Mouse (Mus musculus) gastrocnemius, adult 8-10 months (tissue): Measurements from ENCODE around the gene Tmem185a. TPM values are rescaled to one million over a fixed set of nuclear protein-coding genes. Genes with fewer than 3 reads are reported as not detected.
"Not testable (repeated sequence)": the region's sequence is repeated elsewhere in the genome, so short reads cannot be mapped to it uniquely, and the experiment has no call there.

Experiments used
- DNase-seq, 2 experiments: peaks; one replicate each; pipeline ENCODE4 v3.0.0; 2022; ENCODE audit warnings: low spot score in 2 of 2
- total RNA-seq, 4 experiments: library from RNA; stranded (reverse); gene quantifications; 2 replicates each; pipeline ENCODE4 v1.2.4; 2022

The Tmem185a gene
- 10 to 100 TPM; 39.5 to 48.5 (median 42.5) TPM for total RNA-seq

DNA sequence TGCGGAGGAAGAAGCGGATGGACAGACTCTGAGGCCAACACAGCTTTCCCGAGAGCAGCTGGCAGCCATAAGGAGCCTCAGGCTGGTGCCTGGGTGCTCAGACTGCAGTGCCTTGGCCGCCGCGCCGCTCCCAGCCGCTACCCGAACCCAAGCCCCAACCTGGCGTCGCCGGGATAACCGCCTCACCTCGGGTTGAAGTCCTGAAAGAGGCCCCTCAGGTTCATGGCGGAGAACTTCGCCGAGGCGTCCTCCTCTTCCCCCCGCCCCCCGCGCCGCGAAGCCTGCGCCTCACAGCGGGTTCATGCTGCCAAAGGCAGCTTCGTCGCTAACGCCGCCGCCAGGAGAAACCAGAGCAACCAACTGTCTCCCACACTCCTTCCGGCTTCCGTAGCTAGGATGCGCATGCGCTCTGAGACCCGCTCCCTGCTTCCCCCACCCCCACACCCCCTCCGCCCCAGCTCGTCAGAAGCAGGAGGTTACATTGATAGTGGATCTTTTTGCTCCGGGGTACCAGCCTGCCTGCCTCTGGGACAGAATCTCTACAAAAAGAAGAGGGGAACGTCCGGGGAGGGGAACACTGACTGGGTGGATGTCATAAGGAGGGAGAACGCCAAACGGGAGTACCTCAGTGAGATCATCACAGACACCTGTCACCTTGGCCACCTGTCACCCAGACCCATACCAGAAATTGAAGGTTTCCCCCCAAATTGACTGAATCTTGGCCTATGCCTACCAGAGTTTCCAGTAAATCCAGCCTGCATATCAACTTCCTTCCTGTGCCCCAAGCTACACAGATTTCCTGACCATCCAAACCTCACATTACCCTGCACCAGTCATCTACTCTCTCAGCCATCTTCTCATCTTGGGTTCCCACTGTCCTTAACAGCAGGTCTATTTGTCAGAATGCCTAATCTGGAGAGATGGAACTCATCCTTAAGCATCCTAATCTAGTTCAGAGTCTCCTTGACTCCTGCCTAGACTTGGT is at the start of gene Tmem185a:
Tmem185a (minus strand) TSS at position 389 of the 985 bp plus-strand sequence.
- DNase-seq: peak; percentile 45 to 71

DNA sequence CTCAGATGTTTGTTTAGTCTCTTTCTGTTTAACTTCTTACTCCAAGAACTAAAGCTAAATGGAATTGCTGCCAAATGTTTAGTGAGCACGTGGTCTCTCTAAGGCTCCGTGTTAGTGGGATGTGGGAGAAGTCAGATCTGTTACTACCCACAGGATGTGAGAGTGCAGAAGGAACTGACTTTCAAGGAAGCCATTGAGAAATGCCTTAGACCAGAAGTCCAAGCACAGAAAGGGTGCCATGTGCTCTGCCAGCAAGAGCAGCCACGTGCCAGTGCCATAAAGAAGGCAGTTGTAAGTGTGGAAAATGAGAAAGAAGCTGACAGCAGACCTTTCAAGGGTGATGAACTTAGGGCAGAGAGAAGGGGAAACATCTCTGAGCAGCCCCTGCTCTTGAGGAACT is 37.4 kb upstream of the Tmem185a start:
- DNase-seq: not testable (repeated sequence)

GRCm38 (mm10) chrX:70487328-70487727 is 10.3 kb upstream of the Tmem185a start:
- not testable (repeated sequence) for DNase-seq

DNA sequence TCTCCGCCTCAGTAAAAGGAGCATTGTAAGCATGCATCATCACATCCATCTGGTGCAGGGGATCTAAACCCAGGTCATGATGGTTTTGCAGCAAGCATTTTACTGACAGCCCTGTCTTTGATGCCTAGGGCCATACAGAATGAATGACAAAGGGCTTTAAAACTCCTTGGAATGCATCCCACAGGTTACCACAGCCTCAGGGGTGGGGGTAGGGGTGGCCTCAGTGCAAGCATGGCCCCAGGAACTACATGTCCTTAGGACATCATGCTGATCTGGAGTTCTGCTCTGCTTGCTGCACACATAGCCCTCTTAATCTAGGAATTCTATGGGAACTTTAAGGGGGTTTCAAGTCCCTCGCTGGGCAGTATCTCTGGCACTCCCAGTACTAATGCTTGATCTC is 5.2 kb upstream of the Tmem185a start:
- no peak for DNase-seq

- no peak for DNase-seq
Observed at GRCm38 (mm10) chrX:70478701-70479100, 1.7 kb upstream of the Tmem185a start.

DNA sequence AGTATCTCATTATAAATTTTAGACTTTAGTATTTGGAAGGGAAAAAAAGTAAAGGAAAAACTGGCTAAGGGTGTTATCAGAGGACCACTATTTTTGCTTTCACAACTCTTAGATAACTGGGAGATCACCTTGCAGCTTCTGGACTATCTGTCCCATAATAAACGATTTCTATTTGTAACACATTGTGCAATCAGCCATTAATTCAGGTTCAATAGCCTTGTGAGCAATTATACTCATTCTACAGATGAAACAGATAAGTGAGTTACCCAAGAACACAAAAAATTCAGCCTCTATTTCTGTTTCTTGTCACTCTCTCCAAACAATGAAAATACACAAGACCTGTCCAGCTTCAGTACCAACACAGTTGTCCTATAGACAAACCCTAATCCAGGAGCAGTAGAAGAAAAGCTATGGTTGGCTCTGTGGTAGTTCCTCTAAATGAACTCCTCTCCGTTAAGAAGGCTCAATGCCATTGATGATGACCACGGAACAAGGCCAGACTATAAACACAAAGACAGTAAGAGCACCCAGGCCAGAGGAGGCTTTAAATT is 1.7 kb downstream of the Tmem185a start:
- DNase-seq: no peak

GRCm38 (mm10) chrX:70466897-70467296 is 10.1 kb downstream of the Tmem185a start:
- no peak for DNase-seq

GRCm38 (mm10) chrX:70465489-70465888 is 11.5 kb downstream of the Tmem185a start:
- DNase-seq: no peak

DNA sequence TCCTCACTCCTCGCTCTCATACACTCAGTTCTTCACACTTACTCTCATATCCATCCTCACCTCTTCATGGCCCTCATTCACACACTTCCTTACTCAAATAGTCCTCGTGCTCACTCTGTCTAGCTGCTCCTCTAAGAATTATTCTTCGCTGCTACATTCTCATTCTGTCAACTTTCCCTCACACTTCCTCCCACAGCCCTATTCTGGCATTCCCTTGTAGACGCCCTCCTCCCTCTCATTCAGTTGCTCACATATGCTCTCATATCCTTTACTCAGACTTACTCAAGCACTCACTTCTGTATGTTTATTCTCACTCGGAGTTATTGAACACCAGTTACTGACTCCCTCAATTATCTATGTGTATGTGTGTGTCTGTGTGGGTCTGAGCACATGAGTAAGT is 13.4 kb downstream of the Tmem185a start:
- no peak for DNase-seq

GRCm38 (mm10) chrX:70452359-70452758 is 24.6 kb downstream of the Tmem185a start:
- not testable (repeated sequence) for DNase-seq

- not testable (repeated sequence) for DNase-seq
Observed at GRCm38 (mm10) chrX:70425473-70425872, 51.5 kb downstream of the Tmem185a start.

Other genes with a start within 250 kb of the Tmem185a start
- gene Ids, start 112.1 kb downstream of the Tmem185a start, total RNA-seq: 10 to 100 TPM; 12.3 to 17.5 (median 14.3) TPM
- 10 to 100 TPM; 14.4 to 24.9 (median 17.3) TPM for gene 1110012L19Rik, start 91.3 kb downstream of the Tmem185a start, total RNA-seq